In genomic region chr11:44206866-44207265, GRCm38 (mm10) we compare ENCODE assay signal across 31 mouse cellular contexts.
"Had no signal": no experiment of that assay in that cellular context is flagged by ENCODE, and none has a peak within 500 bp of the region (broad histone marks: within the 10 kb centered on the region; RNA-seq: fewer than 3 reads in every experiment).

No protein-coding gene starts in this region.

- H3K4me3 ChIP-seq: left cerebral cortex, adult 2 months; limb, embryonic 10.5 days; limb, embryonic 12.5 days; limb, embryonic 13.5 days; limb, embryonic 15.5 days; liver, embryonic 13.5 days; liver, embryonic 15.5 days; lung, embryonic 15.5 days; megakaryocyte, embryonic 14.5 days; midbrain, embryonic 10.5 days; midbrain, embryonic 12.5 days; midbrain, embryonic 13.5 days; midbrain, embryonic 15.5 days; myocyte had no signal

- ATAC-seq: liver, postnatal 0 days; lung, postnatal 0 days; midbrain, embryonic 13.5 days; midbrain, embryonic 15.5 days; midbrain, embryonic 16.5 days had no signal

- H3K27ac ChIP-seq: left cerebral cortex, adult 2 months; limb, embryonic 10.5 days; limb, embryonic 12.5 days; limb, embryonic 13.5 days; limb, embryonic 15.5 days; liver, embryonic 13.5 days; liver, embryonic 14.5 days; liver, embryonic 15.5 days; lung, embryonic 15.5 days; macrophage; midbrain, embryonic 10.5 days; midbrain, embryonic 12.5 days; midbrain, embryonic 13.5 days; midbrain, embryonic 15.5 days had no signal

- H3K9ac ChIP-seq: limb, embryonic 12.5 days; limb, embryonic 13.5 days; limb, embryonic 15.5 days; liver, embryonic 13.5 days; liver, embryonic 14.5 days; liver, embryonic 15.5 days; liver, postnatal 0 days; lung, embryonic 14.5 days; lung, embryonic 15.5 days; midbrain, embryonic 12.5 days; midbrain, embryonic 13.5 days; midbrain, embryonic 15.5 days had no signal

- DNase-seq: left cerebral cortex, postnatal 4 days; liver; liver, embryonic 13.5 days; liver, postnatal 0 days; lung, adult 18-20 months; lung, adult 2 months; lung, embryonic 14.5 days; lung, postnatal 10 days; lung, postnatal 14 days; lung, postnatal 36 days; lung, postnatal 4 days; midbrain, embryonic 14.5 days had no signal

- H3K4me2 ChIP-seq: limb, embryonic 12.5 days; limb, embryonic 13.5 days; limb, embryonic 15.5 days; liver, embryonic 11.5 days; liver, embryonic 13.5 days; liver, embryonic 15.5 days; lung, embryonic 14.5 days; lung, embryonic 15.5 days; midbrain, embryonic 11.5 days; midbrain, embryonic 12.5 days; midbrain, embryonic 13.5 days; midbrain, embryonic 15.5 days had no signal

- H3K36me3 ChIP-seq: limb, embryonic 10.5 days; limb, embryonic 12.5 days; limb, embryonic 13.5 days; limb, embryonic 15.5 days; liver, embryonic 13.5 days; liver, embryonic 15.5 days; lung, embryonic 15.5 days; midbrain, embryonic 10.5 days; midbrain, embryonic 12.5 days; midbrain, embryonic 13.5 days; midbrain, embryonic 15.5 days had no signal

- H3K4me1 ChIP-seq: limb, embryonic 10.5 days; limb, embryonic 12.5 days; limb, embryonic 13.5 days; limb, embryonic 15.5 days; liver, embryonic 13.5 days; liver, embryonic 15.5 days; megakaryocyte, embryonic 14.5 days; midbrain, embryonic 10.5 days; midbrain, embryonic 12.5 days; midbrain, embryonic 13.5 days; midbrain, embryonic 15.5 days had no signal

- H3K27me3 ChIP-seq: limb, embryonic 12.5 days; limb, embryonic 13.5 days; limb, embryonic 15.5 days; liver, embryonic 13.5 days; liver, embryonic 15.5 days; lung, embryonic 15.5 days; megakaryocyte, embryonic 14.5 days; midbrain, embryonic 12.5 days; midbrain, embryonic 13.5 days; midbrain, embryonic 15.5 days had no signal

- H3K9me3 ChIP-seq: limb, embryonic 10.5 days; limb, embryonic 12.5 days; limb, embryonic 13.5 days; limb, embryonic 15.5 days; liver, embryonic 13.5 days; liver, embryonic 15.5 days; lung, embryonic 15.5 days; midbrain, embryonic 10.5 days; midbrain, embryonic 12.5 days; midbrain, embryonic 13.5 days; midbrain, embryonic 15.5 days had no signal
